Mouse (Mus musculus) thymus, postnatal 36 days (tissue): ENCODE data around the gene Hist1h2ag.

ENCODE experiments used
- DNase-seq, 2 experiments: peaks; one replicate each; pipeline ENCODE4 v3.0.0; 2022; ENCODE audit warnings: mixed read lengths in 2 of 2

Gene Hist1h2ag

GRCm38 (mm10) chr13:22007872-22008271 lies 34.9 kb downstream of the Hist1h2ag start:
- no peak for DNase-seq

DNA sequence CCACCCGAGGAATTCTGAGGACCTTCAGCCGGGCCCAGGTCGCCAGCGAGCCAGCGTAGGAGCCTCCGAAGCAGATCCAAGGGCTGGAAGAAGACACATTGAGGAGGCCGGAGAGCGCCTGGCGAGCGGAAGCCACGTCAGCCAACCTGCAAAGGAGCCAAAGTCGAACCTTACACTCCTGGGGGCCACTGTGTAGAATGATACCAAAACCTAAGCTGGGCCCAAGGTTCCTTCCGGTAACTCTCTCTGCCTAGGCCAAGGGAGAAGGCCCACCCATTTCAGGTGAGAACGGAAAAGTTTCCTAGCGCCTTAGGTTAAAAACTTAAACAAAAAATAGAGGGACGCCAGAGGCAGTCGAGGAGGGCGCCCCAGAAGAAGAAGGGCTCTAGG lies 35.6 kb downstream of the Hist1h2ag start:
- no peak for DNase-seq

DNA sequence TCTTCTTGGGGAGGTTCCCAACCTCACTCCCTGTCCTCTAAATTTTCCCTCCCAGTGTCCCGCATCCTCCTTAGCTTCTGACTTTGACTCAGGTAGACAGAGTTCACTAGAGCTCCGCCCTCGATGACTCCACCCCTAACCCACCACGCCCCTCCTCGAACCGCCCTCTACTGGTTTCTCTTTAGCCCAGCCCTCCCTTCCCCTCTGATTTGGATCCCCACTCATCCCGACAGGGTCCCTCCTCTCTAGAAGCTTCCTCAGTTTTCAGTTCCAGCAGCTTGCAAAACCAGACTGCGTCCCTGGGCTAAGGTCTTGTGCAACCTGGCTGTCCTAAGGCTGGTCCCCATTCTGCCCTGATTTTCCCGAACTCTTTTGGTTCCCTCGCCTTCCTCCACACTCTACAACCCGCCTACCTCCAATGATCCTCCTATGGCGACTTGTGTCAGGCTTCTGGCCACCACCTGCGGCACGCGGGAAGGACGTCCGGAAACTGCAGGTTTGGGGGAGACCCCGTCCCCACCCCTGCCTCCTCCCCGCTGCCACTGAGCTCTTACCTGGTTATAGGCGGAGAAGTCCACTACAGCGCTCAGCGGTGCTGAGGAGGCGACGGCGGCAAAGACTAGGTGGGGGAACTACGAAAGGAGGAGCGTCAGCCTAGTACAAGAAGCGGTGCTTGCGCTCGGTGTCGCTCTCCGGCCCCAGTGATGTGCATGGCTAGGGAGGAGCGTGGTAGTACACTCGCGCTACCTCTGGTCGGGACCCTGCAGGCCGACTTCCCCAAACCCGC lies 36.2 kb downstream of the Hist1h2ag start:
- peak; percentile 75 to 77 for DNase-seq

DNA sequence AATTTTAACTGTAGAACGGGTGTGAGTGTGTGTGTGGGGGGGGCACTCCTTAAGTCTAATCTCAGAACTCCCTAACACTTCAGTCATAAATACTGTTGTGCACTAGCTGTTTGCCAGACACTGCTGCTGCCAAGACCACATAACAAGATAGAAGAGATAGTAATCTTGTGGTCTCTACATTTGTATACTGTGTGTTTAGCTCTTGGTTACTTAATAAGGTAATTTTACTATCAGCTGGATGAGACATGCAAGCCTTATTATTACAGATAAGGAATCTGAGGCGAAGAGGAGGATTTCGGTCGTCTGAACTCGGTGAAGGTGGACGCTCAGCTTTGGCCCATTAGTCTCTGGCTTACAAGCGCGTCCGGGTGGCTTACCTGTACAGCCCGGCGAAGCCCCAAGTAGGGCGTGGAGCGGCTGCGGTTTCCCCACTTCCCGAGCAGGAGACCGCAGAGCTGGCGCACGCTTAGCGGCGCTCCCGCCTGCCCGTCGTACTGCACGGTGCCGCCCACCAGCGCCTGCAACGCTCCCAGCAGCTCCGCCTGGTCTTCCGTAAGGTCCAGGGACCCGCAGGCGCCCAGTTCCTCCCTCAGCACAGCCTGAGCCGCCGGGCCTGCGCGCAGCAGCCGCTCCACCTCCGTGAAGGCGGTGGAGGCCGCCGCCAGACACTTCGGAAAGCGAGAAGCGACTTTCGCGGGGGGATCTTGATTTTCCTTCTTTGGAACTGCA lies 37.0 kb downstream of the Hist1h2ag start:
- DNase-seq = peak; percentile 68 to 75

DNA sequence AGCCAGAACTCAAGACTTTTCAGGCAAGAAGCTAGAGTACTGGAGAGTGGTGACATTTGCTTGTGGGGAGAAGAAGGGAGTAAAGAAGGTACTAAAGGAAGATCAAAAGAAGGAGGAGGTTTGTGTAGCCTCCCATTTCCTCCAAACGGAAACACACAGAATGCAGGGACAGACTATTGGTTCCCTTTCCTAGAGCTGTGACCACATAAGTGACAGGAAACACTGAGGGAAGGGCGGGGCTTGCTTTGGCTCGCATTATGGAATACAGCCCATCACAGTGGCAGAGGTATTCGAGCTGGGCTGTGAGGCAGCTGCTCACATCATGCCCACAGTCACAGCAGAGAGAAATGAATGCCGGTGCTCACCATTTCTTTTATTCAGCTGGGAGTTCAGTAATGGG lies 40.9 kb downstream of the Hist1h2ag start:
- peak in 1 of 2 experiments; percentile 29 for DNase-seq

GRCm38 (mm10) chr13:22001346-22001745 lies 41.4 kb downstream of the Hist1h2ag start:
- no peak for DNase-seq

DNA sequence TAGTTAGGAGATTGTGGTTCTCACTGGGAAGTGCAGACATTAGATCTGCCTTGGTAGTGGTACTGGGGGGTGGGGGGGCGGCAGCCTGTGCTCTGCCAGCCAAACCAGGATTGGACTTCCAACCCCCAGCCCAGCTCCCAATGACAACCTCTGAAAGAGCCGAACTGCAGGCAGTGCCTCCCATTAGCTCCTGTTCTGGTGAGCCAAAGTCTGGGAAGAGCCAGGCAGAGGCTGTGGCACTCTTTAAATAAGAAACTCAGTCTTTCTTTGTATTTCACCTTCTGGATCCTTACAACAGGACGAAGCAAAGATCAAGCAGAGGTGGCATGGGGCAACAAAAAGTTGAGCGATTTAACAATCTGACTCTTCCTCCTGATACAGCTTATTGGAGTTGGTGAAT lies 43.6 kb downstream of the Hist1h2ag start:
- DNase-seq = no peak

DNA sequence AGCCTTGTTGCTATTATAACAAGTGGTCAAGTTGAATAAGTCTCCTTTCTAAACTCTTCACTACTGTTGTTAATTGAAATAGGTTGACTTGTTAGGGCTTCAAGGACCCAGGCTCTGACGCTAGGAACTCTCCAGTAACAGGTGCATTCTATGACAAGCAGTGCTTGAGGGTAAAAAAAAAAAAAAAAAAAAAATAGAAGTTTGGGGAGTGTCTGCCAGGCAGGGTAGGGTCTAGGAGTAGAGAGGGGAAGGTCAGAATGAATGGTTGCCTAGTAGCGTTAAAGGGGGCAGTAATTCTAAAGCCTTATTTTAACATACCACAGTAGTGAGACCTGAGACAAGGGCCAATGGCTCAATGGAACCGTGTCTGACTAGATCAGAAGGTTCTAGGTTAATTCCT lies 44.3 kb downstream of the Hist1h2ag start:
- no peak for DNase-seq

GRCm38 (mm10) chr13:21997821-21998220 lies 44.9 kb downstream of the Hist1h2ag start:
- DNase-seq = no peak

GRCm38 (mm10) chr13:21997201-21997820 lies 45.4 kb downstream of the Hist1h2ag start:
- DNase-seq = no peak

DNA sequence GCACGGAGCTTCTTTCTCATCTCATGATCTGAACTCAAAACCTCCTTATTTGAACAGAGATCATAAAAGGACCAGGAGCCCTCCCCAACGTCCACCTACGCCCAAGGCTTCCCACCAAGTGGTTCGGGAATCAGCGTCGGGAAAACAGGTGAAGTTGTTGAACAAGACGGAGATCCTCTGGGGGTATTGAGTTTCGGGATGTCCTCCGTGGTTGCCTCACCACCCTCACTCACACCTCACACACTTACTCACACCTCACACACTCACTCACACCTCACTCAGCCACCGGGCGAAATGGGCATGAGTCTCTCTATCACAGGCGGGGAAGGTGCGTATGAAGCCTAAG lies 45.9 kb downstream of the Hist1h2ag start:
- DNase-seq = no peak

- DNase-seq = no peak
Measured at GRCm38 (mm10) chr13:21996101-21996839, 46.5 kb downstream of the Hist1h2ag start.

GRCm38 (mm10) chr13:21995331-21995914 lies 47.3 kb downstream of the Hist1h2ag start:
- peak; percentile 43 to 45 for DNase-seq

- no peak for DNase-seq
Measured at GRCm38 (mm10) chr13:21994896-21995295, 47.8 kb downstream of the Hist1h2ag start.

GRCm38 (mm10) chr13:21993957-21994738 lies 48.6 kb downstream of the Hist1h2ag start:
- peak; percentile 48 for DNase-seq

GRCm38 (mm10) chr13:21992550-21992949 lies 50.2 kb downstream of the Hist1h2ag start:
- no peak for DNase-seq
